Mouse (Mus musculus): ENCODE results near the gene Hivep3. TPM values are rescaled to one million over a fixed set of nuclear protein-coding genes. Genes with fewer than 3 reads are reported as not detected.

Gene Hivep3
- polyA plus RNA-seq, 1 experiment from 2014 or later: 16.5 TPM

- Histone ChIP-seq H3K4me1 (replicated peaks; ENCODE audit: control insufficient read depth, insufficient read depth, low read length) (no peaks in the 10 kb centered on the region), H3K36me3 (replicated peaks; ENCODE audit: control insufficient read depth, insufficient read depth) (no peaks in the 10 kb centered on the region), H3K27ac (no peak overlapping the region), H3K9me3 (ENCODE audit: control insufficient read depth, low read length) (no peaks in the 10 kb centered on the region), H3K27me3 (ENCODE audit: control insufficient read depth, insufficient read depth, low read length) (no peaks in the 10 kb centered on the region), H3K4me2 (replicated peaks) (no peak overlapping the region), H3K4me3 (replicated peaks; ENCODE audit: low read length) (no peak overlapping the region), H3K9ac (no peak overlapping the region)
- WGBS: 72% methylated on average over 7 of the region's 7 CpGs
- ATAC-seq (ENCODE audit: low FRiP score) (no peak), DNase-seq (ENCODE audit: low spot score) (no peak)
Measured at GRCm38 (mm10) chr4:119917502-119917901, 183.9 kb downstream of the Hivep3 start.

GRCm38 (mm10) chr4:119919349-119919748 lies 185.8 kb downstream of the Hivep3 start:
- DNase-seq (ENCODE audit: low spot score): no peak

GRCm38 (mm10) chr4:119921022-119921717 lies 187.6 kb downstream of the Hivep3 start:
- H3K9me3 ChIP-seq (ENCODE audit: control insufficient read depth, low read length): peaks cover 4% of the 10 kb centered on the region; the same call in 1 of the 2 replicates
- DNase-seq (ENCODE audit: low spot score) (no peak), ATAC-seq (ENCODE audit: low FRiP score) (no peak)
- no peak overlapping the region for H3K9ac ChIP-seq
- no peaks in the 10 kb centered on the region for H3K36me3 ChIP-seq (replicated peaks; ENCODE audit: control insufficient read depth, insufficient read depth)
- no peaks in the 10 kb centered on the region for H3K27me3 ChIP-seq (ENCODE audit: control insufficient read depth, insufficient read depth, low read length)
- H3K4me1 ChIP-seq (replicated peaks; ENCODE audit: control insufficient read depth, insufficient read depth, low read length): no peaks in the 10 kb centered on the region
- H3K4me3 ChIP-seq (replicated peaks; ENCODE audit: low read length): no peak overlapping the region
- 79% methylated on average over 12 of the region's 12 CpGs for WGBS
- no peak overlapping the region for H3K4me2 ChIP-seq (replicated peaks)
- no peak overlapping the region for H3K27ac ChIP-seq

More at GRCm38 (mm10) chr4:119919349-119919748, 185.8 kb downstream of the Hivep3 start:
- Histone ChIP-seq H3K4me2 (replicated peaks) (no peak overlapping the region), H3K27ac (no peak overlapping the region), H3K27me3 (ENCODE audit: control insufficient read depth, insufficient read depth, low read length) (no peaks in the 10 kb centered on the region), H3K36me3 (replicated peaks; ENCODE audit: control insufficient read depth, insufficient read depth) (no peaks in the 10 kb centered on the region), H3K9me3 (ENCODE audit: control insufficient read depth, low read length) (no peaks in the 10 kb centered on the region), H3K4me1 (replicated peaks; ENCODE audit: control insufficient read depth, insufficient read depth, low read length) (no peaks in the 10 kb centered on the region), H3K9ac (no peak overlapping the region), H3K4me3 (replicated peaks; ENCODE audit: low read length) (no peak overlapping the region)
- WGBS: 80% methylated on average over 5 of the region's 5 CpGs
- ATAC-seq (ENCODE audit: low FRiP score): no peak

GRCm38 (mm10) chr4:119921723-119922266 lies 188.2 kb downstream of the Hivep3 start:
- DNase-seq (ENCODE audit: low spot score): no peak
- Histone ChIP-seq H3K4me1 (replicated peaks; ENCODE audit: control insufficient read depth, insufficient read depth, low read length) (no peaks in the 10 kb centered on the region), H3K27ac (no peak overlapping the region), H3K9ac (no peak overlapping the region), H3K9me3 (ENCODE audit: control insufficient read depth, low read length) (peaks cover 4% of the 10 kb centered on the region; the same call in 1 of the 2 replicates), H3K4me3 (replicated peaks; ENCODE audit: low read length) (no peak overlapping the region), H3K4me2 (replicated peaks) (no peak overlapping the region), H3K27me3 (ENCODE audit: control insufficient read depth, insufficient read depth, low read length) (no peaks in the 10 kb centered on the region), H3K36me3 (replicated peaks; ENCODE audit: control insufficient read depth, insufficient read depth) (no peaks in the 10 kb centered on the region)
- ATAC-seq (ENCODE audit: low FRiP score): no peak
- 62% methylated on average over 8 of the region's 8 CpGs for WGBS

- peaks cover 4% of the 10 kb centered on the region; the same call in 1 of the 2 replicates for H3K9me3 ChIP-seq (ENCODE audit: control insufficient read depth, low read length)
- 90% methylated on average over 8 of the region's 8 CpGs for WGBS
- H3K27me3 ChIP-seq (ENCODE audit: control insufficient read depth, insufficient read depth, low read length): no peaks in the 10 kb centered on the region
- H3K4me3 ChIP-seq (replicated peaks; ENCODE audit: low read length): no peak overlapping the region
- no peak overlapping the region for H3K9ac ChIP-seq
- H3K36me3 ChIP-seq (replicated peaks; ENCODE audit: control insufficient read depth, insufficient read depth): no peaks in the 10 kb centered on the region
- H3K4me2 ChIP-seq (replicated peaks): no peak overlapping the region
- no peaks in the 10 kb centered on the region for H3K4me1 ChIP-seq (replicated peaks; ENCODE audit: control insufficient read depth, insufficient read depth, low read length)
- no peak overlapping the region for H3K27ac ChIP-seq
- ATAC-seq (ENCODE audit: low FRiP score): no peak
- DNase-seq (ENCODE audit: low spot score): no peak
Measured at GRCm38 (mm10) chr4:119922945-119923344, 189.4 kb downstream of the Hivep3 start.

GRCm38 (mm10) chr4:119923410-119923809 lies 189.8 kb downstream of the Hivep3 start:
- H3K4me1 ChIP-seq (replicated peaks; ENCODE audit: control insufficient read depth, insufficient read depth, low read length): no peaks in the 10 kb centered on the region
- H3K27ac ChIP-seq: no peak overlapping the region
- WGBS: 91% methylated on average over 3 of the region's 3 CpGs
- no peaks in the 10 kb centered on the region for H3K27me3 ChIP-seq (ENCODE audit: control insufficient read depth, insufficient read depth, low read length)
- no peak overlapping the region for H3K4me2 ChIP-seq (replicated peaks)
- no peak for ATAC-seq (ENCODE audit: low FRiP score)
- peaks cover 4% of the 10 kb centered on the region; the same call in 1 of the 2 replicates for H3K9me3 ChIP-seq (ENCODE audit: control insufficient read depth, low read length)
- H3K4me3 ChIP-seq (replicated peaks; ENCODE audit: low read length): no peak overlapping the region
- DNase-seq (ENCODE audit: low spot score): no peak
- H3K9ac ChIP-seq: no peak overlapping the region
- H3K36me3 ChIP-seq (replicated peaks; ENCODE audit: control insufficient read depth, insufficient read depth): no peaks in the 10 kb centered on the region

GRCm38 (mm10) chr4:119925052-119925451 lies 191.5 kb downstream of the Hivep3 start:
- Histone ChIP-seq H3K9ac (no peak overlapping the region), H3K4me1 (replicated peaks; ENCODE audit: control insufficient read depth, insufficient read depth, low read length) (no peaks in the 10 kb centered on the region), H3K4me2 (replicated peaks) (no peak overlapping the region), H3K27me3 (ENCODE audit: control insufficient read depth, insufficient read depth, low read length) (no peaks in the 10 kb centered on the region), H3K27ac (no peak overlapping the region), H3K9me3 (ENCODE audit: control insufficient read depth, low read length) (peaks cover 4% of the 10 kb centered on the region; the same call in 1 of the 2 replicates), H3K36me3 (replicated peaks; ENCODE audit: control insufficient read depth, insufficient read depth) (no peaks in the 10 kb centered on the region), H3K4me3 (replicated peaks; ENCODE audit: low read length) (no peak overlapping the region)
- no peak for ATAC-seq (ENCODE audit: low FRiP score)
- DNase-seq (ENCODE audit: low spot score): no peak

GRCm38 (mm10) chr4:119931923-119932322 lies 198.3 kb downstream of the Hivep3 start:
- H3K4me2 ChIP-seq (replicated peaks): no peak overlapping the region
- H3K4me1 ChIP-seq (replicated peaks; ENCODE audit: control insufficient read depth, insufficient read depth, low read length): peaks cover 17% of the 10 kb centered on the region
- H3K4me3 ChIP-seq (replicated peaks; ENCODE audit: low read length): no peak overlapping the region
- peak; percentile 57; the same call in 1 of the 2 replicates for ATAC-seq (ENCODE audit: low FRiP score)
- no peak overlapping the region for H3K9ac ChIP-seq
- H3K36me3 ChIP-seq (replicated peaks; ENCODE audit: control insufficient read depth, insufficient read depth): no peaks in the 10 kb centered on the region
- peak overlapping the region; percentile 58; the same call in 1 of the 2 replicates for H3K27ac ChIP-seq
- DNase-seq (ENCODE audit: low spot score): peak; percentile 61
- no peaks in the 10 kb centered on the region for H3K27me3 ChIP-seq (ENCODE audit: control insufficient read depth, insufficient read depth, low read length)
- H3K9me3 ChIP-seq (ENCODE audit: control insufficient read depth, low read length): no peaks in the 10 kb centered on the region
- 19% methylated on average over 8 of the region's 8 CpGs for WGBS

- Histone ChIP-seq H3K4me2 (replicated peaks) (no peak overlapping the region), H3K9ac (no peak overlapping the region), H3K27ac (peak overlapping the region; percentile 58), H3K4me1 (replicated peaks; ENCODE audit: control insufficient read depth, insufficient read depth, low read length) (peaks cover 17% of the 10 kb centered on the region), H3K9me3 (ENCODE audit: control insufficient read depth, low read length) (no peaks in the 10 kb centered on the region), H3K36me3 (replicated peaks; ENCODE audit: control insufficient read depth, insufficient read depth) (no peaks in the 10 kb centered on the region), H3K27me3 (ENCODE audit: control insufficient read depth, insufficient read depth, low read length) (no peaks in the 10 kb centered on the region), H3K4me3 (replicated peaks; ENCODE audit: low read length) (no peak overlapping the region)
- WGBS: 28% methylated on average over 13 of the region's 13 CpGs
- no peak for DNase-seq (ENCODE audit: low spot score)
- peak; percentile 38; the same call in 1 of the 2 replicates for ATAC-seq (ENCODE audit: low FRiP score)
Measured at GRCm38 (mm10) chr4:119932549-119933257, 199.1 kb downstream of the Hivep3 start.
